Mouse (Mus musculus): ENCODE measurements around the gene Serpinf1. TPM values are rescaled to one million over a fixed set of nuclear protein-coding genes. Genes with fewer than 3 reads are reported as not detected.

Gene Serpinf1
- polyA plus RNA-seq, 1 experiment from 2014 or later: 38.7 TPM

MicroRNAs encoded within 50 kb of the gene (microRNA counts, 519-probe panel; counts per million panel counts)
- 3,462 counts per million, percentile 88 among the panel's probes with 10 or more counts for microRNA mmu-miR-22

Small RNA genes lying within 50 kb of the gene (microRNA-seq; reads per million reads assigned to microRNA genes)
- gene Mir22: 5,307 reads per million, percentile 89 among the genes with 10 or more reads in this experiment

Other genes with a start within 250 kb of the Serpinf1 start
- gene Ovca2, start 243.9 kb downstream of the Serpinf1 start, polyA plus RNA-seq (2015; fragmentation: Nextera tagmentation; extraction: Ambion mirVana): 18.7 and 23.9 TPM in 2 replicates
- gene Dph1, start 231.5 kb downstream of the Serpinf1 start, polyA plus RNA-seq (2015; fragmentation: Nextera tagmentation; extraction: Ambion mirVana): 20.3 and 22.7 TPM in 2 replicates
- gene Rtn4rl1, start 228.9 kb downstream of the Serpinf1 start, polyA plus RNA-seq (2015; fragmentation: Nextera tagmentation; extraction: Ambion mirVana): 1.5 and 1.6 TPM in 2 replicates
- 82.8 and 91.9 TPM in 2 replicates for gene Rpa1, start 74.4 kb downstream of the Serpinf1 start, polyA plus RNA-seq (2015; fragmentation: Nextera tagmentation; extraction: Ambion mirVana)
- 7.2 and 8.2 TPM in 2 replicates for gene Smyd4, start 74.3 kb downstream of the Serpinf1 start, polyA plus RNA-seq (2015; fragmentation: Nextera tagmentation; extraction: Ambion mirVana)
- 23.2 and 32.8 TPM in 2 replicates for gene Serpinf2, start 16.9 kb upstream of the Serpinf1 start, polyA plus RNA-seq (2015; fragmentation: Nextera tagmentation; extraction: Ambion mirVana)
- gene Wdr81, start 32.0 kb upstream of the Serpinf1 start, polyA plus RNA-seq (2015; fragmentation: Nextera tagmentation; extraction: Ambion mirVana): 6.9 and 9.8 TPM in 2 replicates
- 17.2 and 19.6 TPM in 2 replicates for gene Tlcd2, start 39.0 kb upstream of the Serpinf1 start, polyA plus RNA-seq (2015; fragmentation: Nextera tagmentation; extraction: Ambion mirVana)
- 34.8 and 36.3 TPM in 2 replicates for gene Prpf8, start 64.1 kb upstream of the Serpinf1 start, polyA plus RNA-seq (2015; fragmentation: Nextera tagmentation; extraction: Ambion mirVana)
- 2.4 and 2.7 TPM in 2 replicates for gene Rilp, start 87.4 kb upstream of the Serpinf1 start, polyA plus RNA-seq (2015; fragmentation: Nextera tagmentation; extraction: Ambion mirVana)
- gene Scarf1, start 90.8 kb upstream of the Serpinf1 start, polyA plus RNA-seq (2015; fragmentation: Nextera tagmentation; extraction: Ambion mirVana): 5.6 and 6.0 TPM in 2 replicates
- 22.0 and 27.7 TPM in 2 replicates for gene Slc43a2, start 109.0 kb upstream of the Serpinf1 start, polyA plus RNA-seq (2015; fragmentation: Nextera tagmentation; extraction: Ambion mirVana)
- 84.2 and 98.1 TPM in 2 replicates for gene Pitpna, start 165.4 kb upstream of the Serpinf1 start, polyA plus RNA-seq (2015; fragmentation: Nextera tagmentation; extraction: Ambion mirVana)
- 20.8 and 21.9 TPM in 2 replicates for gene Inpp5k, start 208.3 kb upstream of the Serpinf1 start, polyA plus RNA-seq (2015; fragmentation: Nextera tagmentation; extraction: Ambion mirVana)
- gene Myo1c, start 227.8 kb upstream of the Serpinf1 start, polyA plus RNA-seq (2015; fragmentation: Nextera tagmentation; extraction: Ambion mirVana): 45.5 and 51.2 TPM in 2 replicates

All from intestine, embryonic 16.5 days (tissue).